In genomic region chr10:69662338-69662737, GRCm38 (mm10) we compare ENCODE assay signal across 8 mouse cellular contexts.
DNase-seq lines count a peak whose midpoint lies in the region; ATAC-seq and TF ChIP-seq lines count a peak whose summit lies in the region.

No protein-coding gene starts in this region.

- H3K4me1 ChIP-seq in limb, embryonic 11.5 days (ENCODE audit: control insufficient read depth, insufficient read depth, low read length) = no peaks in the 10 kb centered on the region
- H3K4me1 ChIP-seq in midbrain, postnatal 0 days (ENCODE audit: insufficient read depth, low read length) = no peaks in the 10 kb centered on the region
- H3K4me1 ChIP-seq in stomach, postnatal 0 days (replicated peaks; ENCODE audit: control insufficient read depth, insufficient read depth) = no peaks in the 10 kb centered on the region

- no peak for TF ChIP-seq EP300 in stomach, postnatal 0 days (optimal IDR thresholded peaks at IDR 0.05)

- H3K9me3 ChIP-seq in limb, embryonic 11.5 days (ENCODE audit: control insufficient read depth, low read length) = no peaks in the 10 kb centered on the region
- H3K9me3 ChIP-seq in midbrain, postnatal 0 days (ENCODE audit: low read length) = no peaks in the 10 kb centered on the region
- no peaks in the 10 kb centered on the region for H3K9me3 ChIP-seq in stomach, postnatal 0 days (ENCODE audit: control insufficient read depth, low read length)

- no peak overlapping the region for H3K9ac ChIP-seq in limb, embryonic 11.5 days (ENCODE audit: low read length)
- no peak overlapping the region for H3K9ac ChIP-seq in midbrain, postnatal 0 days (replicated peaks; ENCODE audit: low read length, poor library complexity, severe bottlenecking)
- no peak overlapping the region for H3K9ac ChIP-seq in stomach, postnatal 0 days (ENCODE audit: low read length)

- TF ChIP-seq CTCF in midbrain, postnatal 0 days (IDR thresholded peaks at IDR 0.05) = peak; percentile 94
- peak; percentile 98 for TF ChIP-seq CTCF in stomach, postnatal 0 days (IDR thresholded peaks at IDR 0.05; ENCODE audit: low read depth)

- no peak for ATAC-seq in limb, embryonic 11.5 days (ENCODE audit: insufficient number of reproducible peaks, low FRiP score, low TSS enrichment, low read depth)
- peak; percentile 47; the same call in 1 of the 2 replicates for ATAC-seq in midbrain, postnatal 0 days (ENCODE audit: low FRiP score)
- peak; percentile 73 for ATAC-seq in stomach, postnatal 0 days (ENCODE audit: low FRiP score, low TSS enrichment)

- no peak overlapping the region for H3K27ac ChIP-seq in limb, embryonic 11.5 days (replicated peaks; ENCODE audit: low read depth, low read length)
- no peak overlapping the region for H3K27ac ChIP-seq in midbrain, postnatal 0 days (ENCODE audit: low read depth, low read length)
- H3K27ac ChIP-seq in stomach, postnatal 0 days (replicated peaks) = no peak overlapping the region

- H3K4me3 ChIP-seq in limb, embryonic 11.5 days (ENCODE audit: low read depth, low read length) = no peak overlapping the region
- H3K4me3 ChIP-seq in midbrain, postnatal 0 days (ENCODE audit: low read depth, low read length) = no peak overlapping the region
- H3K4me3 ChIP-seq in stomach, postnatal 0 days (ENCODE audit: low read depth, low read length) = no peak overlapping the region

- H3K4me2 ChIP-seq in limb, embryonic 11.5 days (ENCODE audit: low read depth, severe bottlenecking) = no peak overlapping the region
- H3K4me2 ChIP-seq in midbrain, postnatal 0 days (ENCODE audit: low read depth, low read length, poor library complexity, severe bottlenecking) = no peak overlapping the region
- no peak overlapping the region for H3K4me2 ChIP-seq in stomach, postnatal 0 days (replicated peaks; ENCODE audit: low read depth)

- WGBS in limb, embryonic 11.5 days = 8% methylated on average over 7 of the region's 7 CpGs
- WGBS in midbrain, postnatal 0 days = 7% methylated on average over 7 of the region's 7 CpGs
- WGBS in stomach, postnatal 0 days = 3% methylated on average over 7 of the region's 7 CpGs

- H3K36me3 ChIP-seq in limb, embryonic 11.5 days (ENCODE audit: control insufficient read depth, insufficient read depth, low read length) = no peaks in the 10 kb centered on the region
- H3K36me3 ChIP-seq in midbrain, postnatal 0 days (ENCODE audit: insufficient read depth, low read length) = no peaks in the 10 kb centered on the region
- H3K36me3 ChIP-seq in stomach, postnatal 0 days (ENCODE audit: control insufficient read depth, insufficient read depth, low read length) = no peaks in the 10 kb centered on the region

- H3K27me3 ChIP-seq in limb, embryonic 11.5 days (ENCODE audit: control insufficient read depth, insufficient read depth, low read length) = no peaks in the 10 kb centered on the region
- H3K27me3 ChIP-seq in midbrain, postnatal 0 days (ENCODE audit: insufficient read depth, low read length) = no peaks in the 10 kb centered on the region
- H3K27me3 ChIP-seq in stomach, postnatal 0 days (ENCODE audit: control insufficient read depth, insufficient read depth, low read length) = no peaks in the 10 kb centered on the region

- intact Hi-C loops in gastrocnemius, postnatal 36 days (cut with DNase I) = loop anchor here (2.0 kb wide), 2 partner anchors 130 to 182 kb away; no protein-coding TSS in a partner anchor

- peak; percentile 20 to 67 for DNase-seq in spleen, postnatal 4 days (ENCODE audit: low spot score in 2 of 2)
- no peak for DNase-seq in spleen, adult 12 weeks (ENCODE audit: low spot score)
- peak; percentile 90 for DNase-seq in embryo, embryonic 10.5 days (ENCODE audit: low spot score)
- peak; percentile 70 for DNase-seq in gastrocnemius, postnatal 36 days
- DNase-seq in kidney, adult 8-10 months = peak; percentile 51 to 83
- DNase-seq in limb, embryonic 11.5 days (ENCODE audit: low spot score) = peak; percentile 89
- peak; percentile 88 for DNase-seq in midbrain, postnatal 0 days (ENCODE audit: low spot score)
- peak; percentile 83 for DNase-seq in stomach, postnatal 0 days (ENCODE audit: low spot score)
